ENCODE assay signal across 8 mouse cellular contexts in the genomic region with DNA sequence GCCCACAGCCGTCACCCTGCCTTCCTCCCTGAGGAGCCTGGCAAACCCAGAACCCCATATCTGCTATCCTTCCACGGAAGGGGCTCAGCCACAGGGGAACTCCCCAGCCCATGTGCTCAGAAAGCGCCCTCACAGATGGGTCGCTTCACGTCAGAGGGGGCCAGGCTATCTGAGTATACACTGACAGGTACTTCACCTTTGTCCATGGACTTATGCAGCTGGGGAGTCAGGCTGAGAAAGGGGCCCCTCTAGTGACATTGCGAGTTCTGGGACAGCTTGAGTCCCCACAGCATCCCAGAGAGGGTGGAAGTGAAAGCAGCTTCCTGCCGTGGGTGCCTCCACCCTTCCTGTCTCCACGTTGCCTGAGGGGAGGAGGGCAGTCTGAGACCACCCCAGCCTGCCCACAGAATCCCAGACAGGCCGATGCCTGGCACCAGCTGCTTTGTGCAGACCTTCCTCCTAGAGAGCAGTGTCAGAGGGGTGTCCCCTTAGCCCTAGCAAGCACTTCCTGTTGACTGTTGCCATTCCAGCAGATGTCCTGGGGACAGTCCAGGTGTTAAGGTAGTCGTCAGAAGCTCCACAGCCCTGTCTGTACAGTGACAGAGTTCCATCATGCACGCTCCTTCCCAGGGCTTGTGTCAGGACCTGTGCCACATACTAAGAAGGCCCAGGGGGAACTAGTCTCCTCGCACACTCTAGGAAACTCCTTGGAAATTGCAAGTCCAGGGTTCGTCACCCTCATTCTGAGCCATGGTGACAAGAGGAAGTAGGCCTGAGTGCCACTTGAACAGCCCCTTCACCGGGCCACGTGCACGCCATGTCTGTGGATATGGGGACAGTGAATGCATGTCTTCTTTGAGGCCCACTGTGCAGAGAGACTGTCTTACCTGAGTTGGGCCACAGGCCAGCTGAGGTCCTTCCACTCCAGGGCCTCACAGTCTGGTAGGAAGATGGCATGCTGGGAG. TPM values are rescaled to one million over a fixed set of nuclear protein-coding genes. Genes with fewer than 3 reads are reported as not detected.
A peak's percentile ranks its signal among the peaks of the same experiment; 100 is the strongest.
DNase-seq lines count a peak whose midpoint lies in the region; ATAC-seq and TF ChIP-seq lines count a peak whose summit lies in the region.

No protein-coding gene starts in this region.

- WGBS in embryonic facial prominence, embryonic 15.5 days: 57% methylated on average over 16 of the region's 16 CpGs
- 47% methylated on average over 16 of the region's 16 CpGs for WGBS in lung, postnatal 0 days

- H3K27ac ChIP-seq in embryonic facial prominence, embryonic 15.5 days (replicated peaks): peak overlapping the region; percentile 84
- peak overlapping the region; percentile 47 for H3K27ac ChIP-seq in lung, postnatal 0 days (ENCODE audit: low read length)

- DNase-seq in heart, adult 11 months: peak; percentile 96
- DNase-seq in heart, adult 9 months (ENCODE audit: low spot score in 2 of 2): no peak
- DNase-seq in 416B (ENCODE audit: low read depth): peak; percentile 65
- peak; percentile 59 for DNase-seq in lung, postnatal 0 days (ENCODE audit: low spot score)
- DNase-seq in cerebellum, adult 11-12 months: no peak
- DNase-seq in left cerebral cortex, adult 8-10 months (ENCODE audit: low spot score in 2 of 2): no peak
- no peak for DNase-seq in kidney, postnatal 36 days

- H3K36me3 ChIP-seq in embryonic facial prominence, embryonic 15.5 days: no peaks in the 10 kb centered on the region
- no peaks in the 10 kb centered on the region for H3K36me3 ChIP-seq in lung, postnatal 0 days (ENCODE audit: insufficient read depth, low read length)

- no peak for TF ChIP-seq EP300 in lung, postnatal 0 days (IDR thresholded peaks at IDR 0.05)

- peaks cover 75% of the 10 kb centered on the region for H3K4me1 ChIP-seq in embryonic facial prominence, embryonic 15.5 days
- peaks cover 30% of the 10 kb centered on the region for H3K4me1 ChIP-seq in lung, postnatal 0 days (ENCODE audit: insufficient read depth, low read depth, low read length)

- no peak overlapping the region for H3K4me3 ChIP-seq in embryonic facial prominence, embryonic 15.5 days (replicated peaks)
- no peak overlapping the region for H3K4me3 ChIP-seq in lung, postnatal 0 days (ENCODE audit: low read depth, low read length)

- H3K4me2 ChIP-seq in embryonic facial prominence, embryonic 15.5 days (replicated peaks): no peak overlapping the region
- no peak overlapping the region for H3K4me2 ChIP-seq in lung, postnatal 0 days (replicated peaks; ENCODE audit: low read depth, low read length)

- no peak for ATAC-seq in embryonic facial prominence, embryonic 15.5 days (ENCODE audit: insufficient number of reproducible peaks, low FRiP score, low TSS enrichment, low read depth)
- peak; percentile 47 for ATAC-seq in lung, postnatal 0 days

- H3K9me3 ChIP-seq in embryonic facial prominence, embryonic 15.5 days (replicated peaks): no peaks in the 10 kb centered on the region
- no peaks in the 10 kb centered on the region for H3K9me3 ChIP-seq in lung, postnatal 0 days (ENCODE audit: low read length)

- TF ChIP-seq CTCF in lung, postnatal 0 days (IDR thresholded peaks at IDR 0.05): no peak

- no peak overlapping the region for H3K9ac ChIP-seq in embryonic facial prominence, embryonic 15.5 days
- no peak overlapping the region for H3K9ac ChIP-seq in lung, postnatal 0 days (replicated peaks; ENCODE audit: low read depth)

- no peaks in the 10 kb centered on the region for H3K27me3 ChIP-seq in embryonic facial prominence, embryonic 15.5 days
- H3K27me3 ChIP-seq in lung, postnatal 0 days (replicated peaks; ENCODE audit: insufficient read depth, low read length): no peaks in the 10 kb centered on the region

RNA-seq across cellular contexts. Expression of a gene that starts 5.6 kb away (rescaled TPM):
- 5.8 and 6.7 TPM in 2 replicates for polyA plus RNA-seq in embryonic facial prominence, embryonic 15.5 days (2015; fragmentation: Nextera tagmentation; extraction: Ambion mirVana)
- 4.9 and 5.2 TPM in 2 replicates for polyA plus RNA-seq in lung, postnatal 0 days (2015; fragmentation: Nextera tagmentation; extraction: Ambion mirVana)
- total RNA-seq in left cerebral cortex, adult 8-10 months (2022): 100 to 1,000 TPM; 171 to 194 (median 182) TPM

RNA-seq across cellular contexts. Expression of a gene that starts 25.6 kb away (rescaled TPM):
- polyA plus RNA-seq in embryonic facial prominence, embryonic 15.5 days (2015; fragmentation: Nextera tagmentation; extraction: Ambion mirVana): 12.4 and 17.5 TPM in 2 replicates
- 29.9 and 43.0 TPM in 2 replicates for polyA plus RNA-seq in lung, postnatal 0 days (2015; fragmentation: Nextera tagmentation; extraction: Ambion mirVana)
- 10 to 100 TPM; 21.8 to 41.0 (median 28.6) TPM for total RNA-seq in left cerebral cortex, adult 8-10 months (2022)

RNA-seq across cellular contexts. Expression of a gene that starts 50.2 kb away (rescaled TPM):
- 196 and 219 TPM in 2 replicates for polyA plus RNA-seq in embryonic facial prominence, embryonic 15.5 days (2015; fragmentation: Nextera tagmentation; extraction: Ambion mirVana)
- 130 and 152 TPM in 2 replicates for polyA plus RNA-seq in lung, postnatal 0 days (2015; fragmentation: Nextera tagmentation; extraction: Ambion mirVana)
- 10 to 100 TPM; 16.8 to 26.8 (median 23.8) TPM for total RNA-seq in left cerebral cortex, adult 8-10 months (2022)

Comparison
In these comparisons a context has a peak if more than half of its experiments do, and no peak if none do; other contexts are left out.
1. DNase-seq: peak in heart, adult 11 months (single experiment), 416B (single experiment) and lung, postnatal 0 days (single experiment); none in heart, adult 9 months (0 of 2), cerebellum, adult 11-12 months (single experiment), left cerebral cortex, adult 8-10 months (0 of 2) and kidney, postnatal 36 days (0 of 2).